Mouse (Mus musculus) lung, postnatal 0 days (tissue): ENCODE data around the gene Cntnap2. TPM values are rescaled to one million over a fixed set of nuclear protein-coding genes. Genes with fewer than 3 reads are reported as not detected.

Source experiments
- ATAC-seq: fragments of 200-750 bp; cut with Nextera tagmentation; 2 replicates; pipeline ENCODE4 v1.8.0; 2017; ENCODE audit warnings: moderate library complexity
- DNase-seq: peaks from one replicate; pipeline ENCODE4 v3.0.0-alpha.2; 2016; ENCODE audit warnings: low spot score
- H3K27ac ChIP-seq: fragments of 300-500 bp; sonication (generic); 2 replicates; pipeline ENCODE4 v1.5.1; 2014; ENCODE audit warnings: antibody characterized with exemption, mild to moderate bottlenecking, low read length, mixed read lengths
- H3K27me3 ChIP-seq: fragments of 300-500 bp; sonication (generic); replicated peaks from 2 replicates; pipeline ENCODE4 v1.6.1; 2014; ENCODE audit warnings: low read length, mixed read lengths; ENCODE audit not compliant: insufficient read depth
- H3K36me3 ChIP-seq: fragments of 300-500 bp; sonication (generic); 2 replicates; pipeline ENCODE4 v1.6.1; 2014; ENCODE audit warnings: low read length, mixed read lengths; ENCODE audit not compliant: insufficient read depth
- H3K4me1 ChIP-seq: fragments of 300-500 bp; sonication (generic); 2 replicates; pipeline ENCODE4 v1.6.1; 2014; ENCODE audit warnings: antibody characterized with exemption, low read depth, low read length, mixed read lengths; ENCODE audit not compliant: insufficient read depth
- H3K4me2 ChIP-seq: fragments of 300-500 bp; sonication (generic); replicated peaks from 2 replicates; pipeline ENCODE4 v1.6.1; 2014; ENCODE audit warnings: low read depth, mild to moderate bottlenecking, low read length, moderate library complexity, mixed read lengths
- H3K4me3 ChIP-seq: fragments of 300-500 bp; sonication (generic); 2 replicates; pipeline ENCODE4 v1.5.1; 2014; ENCODE audit warnings: low read depth, low read length
- H3K9ac ChIP-seq: fragments of 300-500 bp; sonication (generic); replicated peaks from 2 replicates; pipeline ENCODE4 v1.6.1; 2014; ENCODE audit warnings: low read depth, mild to moderate bottlenecking
- H3K9me3 ChIP-seq: fragments of 300-500 bp; sonication (generic); 2 replicates; pipeline ENCODE4 v1.6.1; 2016; ENCODE audit warnings: low read length, mixed read lengths
- CTCF ChIP-seq: IDR thresholded peaks from 2 replicates; pipeline ENCODE4 v1.5.1; 2016; ENCODE audit warnings: antibody characterized with exemption, mild to moderate bottlenecking
- EP300 ChIP-seq: IDR thresholded peaks from 2 replicates; pipeline ENCODE4 v1.6.1; 2016; ENCODE audit warnings: antibody characterized with exemption, mild to moderate bottlenecking, control low read depth
- WGBS: fragments of 180-500 bp; shearing (Covaris S2); extraction: QIAGEN DNeasy Blood & Tissue Kit; methylation state at CpG from one replicate; pipeline ENCODE4 v1.1.7; 2014; 5-methylcytosine and 5-hydroxymethylcytosine counted together
- polyA plus RNA-seq: library from polyadenylated mRNA; unstranded; fragments of >200 nt; fragmentation: Nextera tagmentation; extraction: Ambion mirVana; gene quantifications from 2 replicates; pipeline ENCODE4 v1.2.1, GENCODE M21; 2015

Cntnap2 gene
- polyA plus RNA-seq, 1 experiment from 2014 or later, result 0.10 TPM

DNA sequence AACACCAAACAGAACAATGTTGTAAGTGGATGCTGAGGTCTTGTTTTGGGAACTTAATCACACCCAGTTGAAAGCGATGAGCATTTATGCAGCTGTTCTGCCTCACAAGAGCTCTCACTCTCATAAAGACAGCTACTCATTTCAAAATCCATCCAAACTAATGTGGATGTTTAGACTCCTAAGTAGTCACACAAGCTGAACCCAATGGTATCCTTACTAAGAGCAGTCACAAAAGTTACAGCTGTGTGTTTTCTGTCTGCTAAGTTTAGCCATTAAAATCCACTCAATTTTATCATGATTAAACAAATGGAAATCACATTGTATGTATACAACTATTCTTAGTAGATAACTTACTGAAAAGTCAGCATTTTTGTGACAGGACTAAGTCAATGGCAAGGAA is 1173.7 kb downstream of the Cntnap2 start:
- H3K36me3 ChIP-seq, result no peaks in the 10 kb centered on the region
- H3K27ac ChIP-seq, result no peak overlapping the region
- H3K9me3 ChIP-seq, result no peaks in the 10 kb centered on the region
- H3K4me3 ChIP-seq, result no peak overlapping the region
- DNase-seq (peak; percentile 7), ATAC-seq (no peak)
- WGBS, result 68% methylated on average over 1 of the region's 1 CpGs
- no peak for TF ChIP-seq EP300
- no peak for TF ChIP-seq CTCF
- no peak overlapping the region for H3K4me2 ChIP-seq
- no peaks in the 10 kb centered on the region for H3K27me3 ChIP-seq
- no peaks in the 10 kb centered on the region for H3K4me1 ChIP-seq
- H3K9ac ChIP-seq, result no peak overlapping the region

GRCm38 (mm10) chr6:46240349-46240748 is 1181.2 kb downstream of the Cntnap2 start:
- TF ChIP-seq CTCF, result no peak
- H3K27ac ChIP-seq, result no peak overlapping the region
- H3K36me3 ChIP-seq, result no peaks in the 10 kb centered on the region
- no peak overlapping the region for H3K4me3 ChIP-seq
- H3K9me3 ChIP-seq, result no peaks in the 10 kb centered on the region
- H3K9ac ChIP-seq, result no peak overlapping the region
- no peak for ATAC-seq
- no peak for DNase-seq
- H3K4me2 ChIP-seq, result no peak overlapping the region
- H3K27me3 ChIP-seq, result no peaks in the 10 kb centered on the region
- no peaks in the 10 kb centered on the region for H3K4me1 ChIP-seq
- WGBS, result 39% methylated on average over 2 of the region's 2 CpGs

GRCm38 (mm10) chr6:46263171-46263570 is 1204.0 kb downstream of the Cntnap2 start:
- Histone ChIP-seq H3K27me3 (no peaks in the 10 kb centered on the region), H3K9me3 (no peaks in the 10 kb centered on the region), H3K4me2 (no peak overlapping the region), H3K4me3 (no peak overlapping the region), H3K9ac (no peak overlapping the region), H3K27ac (no peak overlapping the region), H3K36me3 (no peaks in the 10 kb centered on the region), H3K4me1 (no peaks in the 10 kb centered on the region)
- TF ChIP-seq EP300, result no peak
- 45% methylated on average over 1 of the region's 1 CpGs for WGBS
- ATAC-seq (no peak), DNase-seq (no peak)

GRCm38 (mm10) chr6:46346946-46347345 is 1287.8 kb downstream of the Cntnap2 start:
- no peaks in the 10 kb centered on the region for H3K4me1 ChIP-seq
- TF ChIP-seq CTCF (no peak), EP300 (no peak)
- no peaks in the 10 kb centered on the region for H3K36me3 ChIP-seq
- H3K4me2 ChIP-seq, result no peak overlapping the region
- no peak overlapping the region for H3K4me3 ChIP-seq
- no peak overlapping the region for H3K27ac ChIP-seq
- DNase-seq (no peak), ATAC-seq (no peak)
- H3K9me3 ChIP-seq, result no peaks in the 10 kb centered on the region
- H3K9ac ChIP-seq, result no peak overlapping the region
- H3K27me3 ChIP-seq, result no peaks in the 10 kb centered on the region
- 58% methylated on average over 5 of the region's 5 CpGs for WGBS

DNA sequence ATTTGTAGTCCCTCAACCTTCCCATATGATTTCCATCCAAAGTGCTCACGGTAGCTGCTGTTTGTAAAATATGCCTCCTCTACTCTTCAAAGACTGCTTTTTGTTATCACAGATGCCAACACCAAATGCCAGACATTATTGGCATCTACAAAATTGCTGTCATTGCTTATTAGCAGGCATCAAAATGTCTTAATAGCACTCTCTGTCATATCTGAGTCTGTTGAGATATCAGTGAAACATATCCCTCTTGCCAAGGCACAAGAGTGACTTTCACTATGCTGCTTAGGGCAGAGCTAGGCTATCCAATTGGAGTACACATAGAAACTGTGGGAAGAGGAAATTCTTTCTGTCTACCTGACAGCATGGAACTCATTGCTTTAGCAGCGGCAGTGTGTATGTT is 1301.9 kb downstream of the Cntnap2 start:
- Histone ChIP-seq H3K27me3 (no peaks in the 10 kb centered on the region), H3K4me2 (no peak overlapping the region), H3K4me1 (no peaks in the 10 kb centered on the region), H3K36me3 (no peaks in the 10 kb centered on the region), H3K4me3 (no peak overlapping the region), H3K27ac (no peak overlapping the region), H3K9me3 (no peaks in the 10 kb centered on the region), H3K9ac (no peak overlapping the region)
- 68% methylated on average over 2 of the region's 2 CpGs for WGBS
- DNase-seq (no peak), ATAC-seq (no peak)
- TF ChIP-seq EP300 (no peak), CTCF (no peak)

GRCm38 (mm10) chr6:46362156-46362555 is 1303.0 kb downstream of the Cntnap2 start:
- Histone ChIP-seq H3K4me2 (no peak overlapping the region), H3K36me3 (no peaks in the 10 kb centered on the region), H3K9me3 (no peaks in the 10 kb centered on the region), H3K27ac (no peak overlapping the region), H3K9ac (no peak overlapping the region), H3K27me3 (no peaks in the 10 kb centered on the region), H3K4me3 (no peak overlapping the region), H3K4me1 (no peaks in the 10 kb centered on the region)
- ATAC-seq (no peak), DNase-seq (peak; percentile 38)
- 67% methylated on average over 1 of the region's 1 CpGs for WGBS
- no peak for TF ChIP-seq CTCF
- TF ChIP-seq EP300, result no peak
